Mouse (Mus musculus) gastrocnemius, adult 18-20 months (tissue): ENCODE results near the gene Lrrc55. TPM values are rescaled to one million over a fixed set of nuclear protein-coding genes. Genes with fewer than 3 reads are reported as not detected.

Experiments used
- DNase-seq: peaks from one replicate; pipeline ENCODE4 v3.0.0; 2021; ENCODE audit warnings: low spot score
- total RNA-seq, 2 experiments: library from RNA; stranded (reverse); gene quantifications; 2 replicates each; pipeline ENCODE4 v1.2.3; 2021

Lrrc55 gene
- total RNA-seq, 2 experiments from 2014 or later, result 0.23 to 0.71 TPM

GRCm38 (mm10) chr2:85172071-85172762, 24.8 kb downstream of the Lrrc55 start:
- peak; percentile 73 for DNase-seq

GRCm38 (mm10) chr2:85168327-85168726, 28.7 kb downstream of the Lrrc55 start:
- DNase-seq, result no peak

- DNase-seq, result no peak
These were observed 29.4 kb downstream of the Lrrc55 start for GRCm38 (mm10) chr2:85167624-85168023.

GRCm38 (mm10) chr2:85163311-85164047, 33.5 kb downstream of the Lrrc55 start:
- DNase-seq, result no peak

- no peak for DNase-seq
These were observed 35.3 kb downstream of the Lrrc55 start for GRCm38 (mm10) chr2:85161638-85162093.

- DNase-seq, result no peak
These were observed 35.9 kb downstream of the Lrrc55 start for GRCm38 (mm10) chr2:85160901-85161637.

- no peak for DNase-seq
These were observed 39.6 kb downstream of the Lrrc55 start for GRCm38 (mm10) chr2:85157382-85157781.

GRCm38 (mm10) chr2:85156136-85156535, 40.9 kb downstream of the Lrrc55 start:
- DNase-seq, result no peak

- no peak for DNase-seq
These were observed 41.7 kb downstream of the Lrrc55 start for GRCm38 (mm10) chr2:85155334-85155733.

- DNase-seq, result no peak
These were observed 45.8 kb downstream of the Lrrc55 start for GRCm38 (mm10) chr2:85151233-85151632.

- no peak for DNase-seq
These were observed 46.6 kb downstream of the Lrrc55 start for GRCm38 (mm10) chr2:85150373-85150772.

GRCm38 (mm10) chr2:85147481-85147880, 49.5 kb downstream of the Lrrc55 start:
- no peak for DNase-seq

GRCm38 (mm10) chr2:85145346-85145745, 51.7 kb downstream of the Lrrc55 start:
- no peak for DNase-seq

- no peak for DNase-seq
These were observed 52.1 kb downstream of the Lrrc55 start for GRCm38 (mm10) chr2:85144908-85145307.

- no peak for DNase-seq
These were observed 56.2 kb downstream of the Lrrc55 start for GRCm38 (mm10) chr2:85140833-85141232.

GRCm38 (mm10) chr2:85139846-85140245, 57.2 kb downstream of the Lrrc55 start:
- DNase-seq, result no peak

- DNase-seq, result no peak
These were observed 57.6 kb downstream of the Lrrc55 start for GRCm38 (mm10) chr2:85139393-85139792.

GRCm38 (mm10) chr2:85138143-85138542, 58.9 kb downstream of the Lrrc55 start:
- no peak for DNase-seq

- DNase-seq, result no peak
These were observed 59.3 kb downstream of the Lrrc55 start for GRCm38 (mm10) chr2:85137601-85138140.

GRCm38 (mm10) chr2:85136831-85137520, 60.0 kb downstream of the Lrrc55 start:
- DNase-seq, result no peak

GRCm38 (mm10) chr2:85136089-85136488, 60.9 kb downstream of the Lrrc55 start, which contains the start of gene Aplnr:
Gene Aplnr, plus strand, starts transcription at chr2:85136225.
- no peak for DNase-seq
